Mouse (Mus musculus) testis, adult 2 months (tissue): ENCODE measurements at regions not wholly inside any gene's neighbourhood (a gene's known extent, or its start where the extent isn't known, plus 50 kb on each side); places are given as distances from the start of the nearest gene placed in this dataset.

Experiments
- H3K27ac ChIP-seq: fragments of 200-500 bp; 2 replicates; pipeline ENCODE4 v1.5.1; 2012; ENCODE audit warnings: low read depth, low read length; ENCODE audit not compliant: control insufficient read depth, insufficient read depth
- H3K27me3 ChIP-seq: fragments of 200-500 bp; 2 replicates; pipeline ENCODE4 v1.6.1; 2012; ENCODE audit warnings: mild to moderate bottlenecking, low read length, moderate library complexity; ENCODE audit not compliant: control insufficient read depth, insufficient read depth
- H3K36me3 ChIP-seq: fragments of 200-500 bp; 2 replicates; pipeline ENCODE4 v1.6.1; 2012; ENCODE audit warnings: mild to moderate bottlenecking, low read length; ENCODE audit not compliant: control insufficient read depth, insufficient read depth
- H3K4me1 ChIP-seq: fragments of 200-500 bp; 2 replicates; pipeline ENCODE4 v1.6.1; 2012; ENCODE audit warnings: low read length; ENCODE audit not compliant: control insufficient read depth, insufficient read depth
- H3K4me3 ChIP-seq: fragments of 200-500 bp; 2 replicates; pipeline ENCODE4 v1.5.1; 2012; ENCODE audit warnings: low read depth, mild to moderate bottlenecking, low read length, moderate library complexity, mixed read lengths; ENCODE audit not compliant: control insufficient read depth
- CTCF ChIP-seq: fragments of 200-500 bp; IDR thresholded peaks from 2 replicates; pipeline ENCODE4 v1.5.1; 2012; ENCODE audit warnings: low read depth, mild to moderate bottlenecking, inconsistent platforms, low read length, moderate library complexity; ENCODE audit not compliant: control insufficient read depth, insufficient read depth, insufficient replicate concordance
- POLR2A ChIP-seq: fragments of 200-500 bp; IDR thresholded peaks from 2 replicates; pipeline ENCODE4 v1.6.1; 2012; ENCODE audit warnings: low read depth, mild to moderate bottlenecking, inconsistent platforms, low read length, moderate library complexity; ENCODE audit not compliant: control insufficient read depth

GRCm38 (mm10) chr1:57174289-57174890, 195.9 kb upstream of the Satb2 start:
- H3K27ac ChIP-seq, result no peak overlapping the region
- no peaks in the 10 kb centered on the region for H3K36me3 ChIP-seq
- H3K27me3 ChIP-seq, result no peaks in the 10 kb centered on the region
- TF ChIP-seq POLR2A, result no peak
- TF ChIP-seq CTCF, result no peak
- no peaks in the 10 kb centered on the region for H3K4me1 ChIP-seq
- no peak overlapping the region for H3K4me3 ChIP-seq

DNA sequence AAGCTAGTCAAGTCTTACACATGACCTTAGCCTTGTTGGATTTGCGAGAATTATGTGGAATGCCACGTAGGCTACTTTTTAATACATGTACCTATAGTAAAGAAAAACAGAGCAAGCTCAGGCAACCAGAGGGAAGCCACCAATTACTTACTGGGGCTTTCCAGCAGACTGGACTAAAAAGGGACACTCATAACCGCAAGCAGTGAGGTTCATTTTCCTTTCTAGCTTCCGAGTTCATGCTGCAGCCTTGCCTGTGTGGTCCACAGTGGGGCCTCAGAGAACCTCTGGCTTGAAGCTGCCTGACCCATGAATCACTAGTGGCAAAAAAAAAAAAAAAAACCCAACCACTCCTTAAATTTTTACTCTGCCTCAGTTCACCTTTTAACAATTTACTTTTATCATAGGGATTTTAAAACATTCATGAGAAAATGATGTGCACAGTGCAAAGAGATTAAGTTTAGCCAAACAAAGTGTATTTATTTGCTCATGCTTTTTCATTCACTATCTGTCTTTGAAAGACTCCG, 188.6 kb upstream of the 1700066M21Rik start:
- no peak for TF ChIP-seq CTCF
- TF ChIP-seq POLR2A, result no peak
- Histone ChIP-seq H3K4me1 (no peaks in the 10 kb centered on the region), H3K27me3 (no peaks in the 10 kb centered on the region), H3K4me3 (no peak overlapping the region), H3K27ac (no peak overlapping the region), H3K36me3 (no peaks in the 10 kb centered on the region)

DNA sequence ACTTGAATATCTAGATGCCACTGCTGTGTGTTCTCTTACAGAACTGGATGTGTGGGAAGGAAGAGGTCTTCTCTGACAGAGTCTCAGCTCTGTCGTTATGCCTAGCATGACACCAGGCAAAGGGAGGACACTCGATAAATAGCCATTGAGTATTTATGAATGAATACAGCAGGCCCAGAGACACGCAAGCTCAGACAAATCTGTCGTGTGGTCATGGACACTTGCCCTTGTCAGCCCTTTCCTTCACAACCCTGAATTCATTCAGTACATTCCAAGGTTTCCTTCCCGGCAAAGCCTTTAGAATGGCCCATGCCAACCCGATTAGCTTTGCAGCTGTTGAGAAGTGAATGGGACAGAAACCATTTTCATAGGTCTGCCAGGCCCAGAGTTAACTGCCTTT, 176.1 kb upstream of the 1700066M21Rik start:
- Histone ChIP-seq H3K4me3 (no peak overlapping the region), H3K4me1 (no peaks in the 10 kb centered on the region), H3K27me3 (no peaks in the 10 kb centered on the region), H3K36me3 (no peaks in the 10 kb centered on the region), H3K27ac (no peak overlapping the region)
- no peak for TF ChIP-seq POLR2A
- no peak for TF ChIP-seq CTCF

DNA sequence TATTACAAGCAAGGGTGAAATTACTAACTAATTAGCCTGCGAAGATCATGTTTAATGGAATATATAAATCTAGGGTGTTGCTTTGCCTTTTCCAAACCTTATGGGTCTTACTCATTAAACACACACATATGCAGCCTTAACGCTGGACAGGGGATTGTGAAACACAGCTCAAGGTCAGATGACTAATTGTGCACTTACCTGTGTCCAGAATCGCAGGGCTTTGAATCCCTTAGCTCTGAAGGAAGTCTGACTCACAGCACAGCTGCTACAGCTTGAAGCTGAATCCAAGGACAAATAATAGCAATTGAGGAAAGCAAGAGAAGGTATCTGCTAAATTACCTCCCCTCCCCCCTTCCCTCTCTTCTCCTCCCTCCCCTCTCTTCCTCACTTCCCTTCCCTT, 173.1 kb upstream of the 1700066M21Rik start:
- Histone ChIP-seq H3K27me3 (no peaks in the 10 kb centered on the region), H3K4me1 (no peaks in the 10 kb centered on the region), H3K36me3 (no peaks in the 10 kb centered on the region), H3K4me3 (no peak overlapping the region), H3K27ac (no peak overlapping the region)
- TF ChIP-seq CTCF, result no peak
- TF ChIP-seq POLR2A, result no peak

GRCm38 (mm10) chr1:57205198-57205987, 172.0 kb upstream of the 1700066M21Rik start:
- TF ChIP-seq POLR2A, result no peak
- peak; percentile 68; the same call in 1 of the 2 replicates for TF ChIP-seq CTCF
- no peaks in the 10 kb centered on the region for H3K27me3 ChIP-seq
- H3K4me1 ChIP-seq, result no peaks in the 10 kb centered on the region
- no peak overlapping the region for H3K27ac ChIP-seq
- no peak overlapping the region for H3K4me3 ChIP-seq
- H3K36me3 ChIP-seq, result no peaks in the 10 kb centered on the region

DNA sequence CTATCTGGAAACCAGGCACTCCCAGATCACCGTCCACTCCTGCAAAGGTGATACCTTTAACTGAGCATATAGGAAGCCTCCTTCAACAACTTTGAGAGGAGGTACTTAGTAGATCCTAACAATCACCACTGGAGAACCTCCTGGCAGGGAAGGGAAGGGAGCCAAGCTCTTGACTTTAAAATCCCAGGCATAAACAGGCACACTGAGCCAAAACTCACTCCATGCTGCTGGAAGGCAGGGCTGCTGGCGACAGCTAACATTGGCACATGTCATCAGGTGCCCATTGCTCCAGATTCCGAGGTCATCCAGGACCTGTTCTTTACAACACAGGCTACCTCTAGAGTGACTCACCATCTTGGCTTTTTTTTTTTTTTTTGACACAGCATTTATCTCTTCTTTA, 170.9 kb upstream of the 1700066M21Rik start:
- H3K36me3 ChIP-seq, result no peaks in the 10 kb centered on the region
- H3K4me1 ChIP-seq, result no peaks in the 10 kb centered on the region
- TF ChIP-seq CTCF, result no peak
- no peak for TF ChIP-seq POLR2A
- no peaks in the 10 kb centered on the region for H3K27me3 ChIP-seq
- no peak overlapping the region for H3K4me3 ChIP-seq
- no peak overlapping the region for H3K27ac ChIP-seq

DNA sequence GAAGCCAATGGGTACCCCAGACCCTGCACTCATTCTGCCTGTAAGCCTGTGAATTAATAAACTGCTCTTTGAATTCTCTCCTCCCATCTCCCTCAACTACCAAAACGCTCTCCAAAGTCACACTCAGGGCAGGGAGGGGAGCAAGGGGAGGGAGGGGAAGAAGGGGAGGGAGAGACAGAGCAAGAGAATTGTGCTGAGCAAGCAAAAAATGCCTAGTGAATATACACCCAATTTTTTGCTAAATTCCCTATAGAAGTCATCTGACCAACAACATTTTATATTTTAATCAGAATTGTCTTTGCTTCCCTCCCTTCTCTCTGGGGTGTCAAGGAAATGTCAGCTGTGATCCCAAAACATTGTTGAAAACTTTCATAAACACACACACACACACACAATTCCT, 170.5 kb upstream of the 1700066M21Rik start:
- no peaks in the 10 kb centered on the region for H3K27me3 ChIP-seq

More for the DNA sequence above, 170.5 kb upstream of the 1700066M21Rik start:
- Histone ChIP-seq H3K4me3 (no peak overlapping the region), H3K4me1 (no peaks in the 10 kb centered on the region), H3K27ac (no peak overlapping the region), H3K36me3 (no peaks in the 10 kb centered on the region)
- no peak for TF ChIP-seq POLR2A
- TF ChIP-seq CTCF, result no peak
